Comparison of ENCODE assay signal across 25 mouse cellular contexts in genomic region chr7:111846417-111846816, GRCm38 (mm10).
DNase-seq lines count a peak whose midpoint lies in the region; ATAC-seq and TF ChIP-seq lines count a peak whose summit lies in the region.
"Had no signal": no experiment of that assay in that cellular context is flagged by ENCODE, and none has a peak within 500 bp of the region (broad histone marks: within the 10 kb centered on the region; RNA-seq: fewer than 3 reads in every experiment).

No protein-coding gene starts in this region.

- no peaks in the 10 kb centered on the region for H3K27me3 ChIP-seq in forebrain, embryonic 14.5 days (replicated peaks; ENCODE audit: control insufficient read depth, insufficient read depth, low read length)
- H3K27me3 ChIP-seq: Patski had no signal

- WGBS in forebrain, embryonic 14.5 days: 33% methylated on average over 1 of the region's 1 CpGs

- no peaks in the 10 kb centered on the region for H3K9me3 ChIP-seq in ES-E14 (ENCODE audit: control insufficient read depth, insufficient read depth, low read depth, low read length)
- H3K9me3 ChIP-seq in forebrain, embryonic 14.5 days (replicated peaks; ENCODE audit: control insufficient read depth, low read length): no peaks in the 10 kb centered on the region; the same call in 1 of the 2 replicates

- H3K9ac ChIP-seq in ES-E14 (ENCODE audit: insufficient read depth, low read depth, low read length, poor library complexity, severe bottlenecking): no peak overlapping the region
- no peak overlapping the region for H3K9ac ChIP-seq in forebrain, embryonic 14.5 days (ENCODE audit: low read length)

- H3K4me1 ChIP-seq in ES-E14 (ENCODE audit: control insufficient read depth in 2 of 2, insufficient read depth in 2 of 2, low read length in 2 of 2, poor library complexity in 1 of 2): no peaks in the 10 kb centered on the region
- H3K4me1 ChIP-seq in forebrain, embryonic 14.5 days (ENCODE audit: control insufficient read depth, insufficient read depth, low read length): no peaks in the 10 kb centered on the region

- no peaks in the 10 kb centered on the region for H3K36me3 ChIP-seq in ES-E14 (ENCODE audit: control insufficient read depth, insufficient read depth, low read length, poor library complexity, severe bottlenecking)
- no peaks in the 10 kb centered on the region for H3K36me3 ChIP-seq in forebrain, embryonic 14.5 days (ENCODE audit: control insufficient read depth, insufficient read depth, low read length)
- H3K36me3 ChIP-seq: G1E had no signal

- no peak overlapping the region for H3K4me3 ChIP-seq in ES-E14 (ENCODE audit: insufficient read depth in 1 of 2, low read depth in 1 of 2, low read length in 2 of 2, poor library complexity in 1 of 2, severe bottlenecking in 1 of 2)
- no peak overlapping the region for H3K4me3 ChIP-seq in forebrain, embryonic 14.5 days (ENCODE audit: low read depth, low read length)

- H3K4me2 ChIP-seq in forebrain, embryonic 14.5 days (ENCODE audit: low read length): no peak overlapping the region

- in situ Hi-C loops in ES-E14 (cut with MboI; ENCODE audit: low sequenced_read_pairs in 2 of 2, unreplicated experiment in 2 of 2): no loop called here

- intact Hi-C loops in left cerebral cortex, postnatal 25 days (cut with DNase I): no loop called here

- H3K27ac ChIP-seq in ES-E14 (ENCODE audit: insufficient read depth, low read depth, low read length, poor library complexity, severe bottlenecking): no peak overlapping the region
- no peak overlapping the region for H3K27ac ChIP-seq in forebrain, embryonic 14.5 days (ENCODE audit: low read depth, low read length)

- ATAC-seq in forebrain, embryonic 14.5 days: no peak
- ATAC-seq: activated CD4-positive, CD25-positive, alpha-beta regulatory T cell, adult 4 months; CD4-positive, CD25-positive, alpha-beta regulatory T cell, adult 4 months; Patski had no signal

- peak; percentile 42 for DNase-seq in ES-CJ7 (ENCODE audit: low read depth, low spot score)
- DNase-seq in ES-E14 (ENCODE audit: low read depth, low spot score): peak; percentile 28
- DNase-seq in R1 (ENCODE audit: low read depth, low spot score): peak; percentile 31
- DNase-seq in ZHBTc4 (ENCODE audit: low read depth, low spot score): peak; percentile 57
- no peak for DNase-seq in left cerebral cortex, postnatal 25 days (ENCODE audit: low spot score in 2 of 2)
- no peak for DNase-seq in forebrain, embryonic 14.5 days (ENCODE audit: low spot score)
- DNase-seq in thymus, adult 18-20 months: no peak
- no peak for DNase-seq in right cerebral cortex, adult 18-20 months
- DNase-seq: adrenal gland, adult 2 months; adrenal gland, adult 8-10 months; adrenal gland, postnatal 10 days; adrenal gland, postnatal 14 days; adrenal gland, postnatal 25 days; adrenal gland, postnatal 36 days; B cell, adult 2 months; cerebellum, adult 11 months; cerebellum, adult 11-12 months; cerebellum, adult 18-20 months; cerebellum, adult 2 months; cerebellum, adult 8-10 months; cerebellum, adult 9-10 months had no signal

TF ChIP-seq in ES-E14, 5 proteins besides CTCF, POLR2A, EP300 and RAD21:
- TF ChIP-seq ZC3H11A (IDR thresholded peaks at IDR 0.05; ENCODE audit: borderline replicate concordance, low read depth, low read length) (no peak), HCFC1 (IDR thresholded peaks at IDR 0.05; ENCODE audit: borderline replicate concordance, insufficient read depth, low read length) (no peak), MAFK (IDR thresholded peaks at IDR 0.05; ENCODE audit: insufficient read depth, low read depth, low read length) (no peak), CHD2 (IDR thresholded peaks at IDR 0.05; ENCODE audit: low read depth, low read length) (no peak), ZNF384 (IDR thresholded peaks at IDR 0.05; ENCODE audit: low read depth, low read length) (no peak)

Comparison
In these comparisons a context has a peak if more than half of its experiments do, and no peak if none do; other contexts are left out.
1. DNase-seq: peak in ES-CJ7 (single experiment), ES-E14 (single experiment), R1 (single experiment) and ZHBTc4 (single experiment); none in left cerebral cortex, postnatal 25 days (0 of 2), forebrain, embryonic 14.5 days (single experiment), thymus, adult 18-20 months (0 of 2) and right cerebral cortex, adult 18-20 months (single experiment).